Mouse (Mus musculus): Measurements from ENCODE around the gene Gpcpd1.

DNA sequence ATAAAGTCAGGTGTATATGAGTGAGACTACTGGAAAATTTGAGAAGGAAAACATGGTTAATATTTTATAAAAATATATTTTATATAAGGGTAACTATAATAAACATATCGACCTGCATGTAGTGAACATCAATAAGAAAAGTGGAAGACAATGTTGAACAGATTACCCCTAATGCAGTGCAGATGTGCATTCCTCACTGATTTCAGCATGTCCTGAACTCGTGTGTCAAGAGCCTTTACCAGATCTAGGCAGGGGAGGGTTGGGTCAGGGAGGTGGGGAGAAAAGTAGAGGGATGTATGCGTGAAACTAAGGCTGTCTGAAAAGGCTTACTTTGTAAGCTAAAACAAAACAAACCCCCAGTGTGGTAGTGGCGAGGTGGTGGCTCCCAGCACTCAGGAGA lies 61.4 kb downstream of the Gpcpd1 start:
- TF ChIP-seq CTCF (IDR thresholded peaks at IDR 0.05; ENCODE audit: low read depth) = no peak
- TF ChIP-seq EP300 (optimal IDR thresholded peaks at IDR 0.05) = no peak
